Mouse (Mus musculus) CH12.LX (cell line): ENCODE results near the gene Tmem117. TPM values are rescaled to one million over a fixed set of nuclear protein-coding genes. Genes with fewer than 3 reads are reported as not detected.
A peak's percentile ranks its signal among the peaks of the same experiment; 100 is the strongest.

ENCODE experiments used
- DNase-seq: peaks from one replicate; pipeline ENCODE4 v3.0.0-alpha.2; 2013; ENCODE audit errors: extremely low read depth
- H3K27ac ChIP-seq: 2 replicates; pipeline ENCODE4 v1.5.1; 2012; ENCODE audit warnings: low read depth, mild to moderate bottlenecking, control low read depth, moderate library complexity; ENCODE audit not compliant: insufficient read depth
- H3K27me3 ChIP-seq: replicated peaks from 2 replicates; pipeline ENCODE3; 2012; ENCODE audit warnings: inconsistent platforms
- H3K36me3 ChIP-seq, 2 experiments: replicated peaks in 1 of 2; 2 replicates each; pipeline versions ENCODE3 to v1.6.1; 2012; ENCODE audit warnings: inconsistent platforms in 1 of 2, low read length in 1 of 2, mild to moderate bottlenecking in 1 of 2, mixed read lengths in 1 of 2, moderate library complexity in 1 of 2; ENCODE audit not compliant: control insufficient read depth in 1 of 2, insufficient read depth in 1 of 2
- H3K4me1 ChIP-seq, 2 experiments: 2 replicates each; pipeline ENCODE4 v1.6.1; 2012; ENCODE audit warnings: inconsistent platforms in 1 of 2, moderate library complexity in 1 of 2; ENCODE audit not compliant: insufficient read depth in 2 of 2, control insufficient read depth in 1 of 2
- H3K4me2 ChIP-seq: 2 replicates; pipeline ENCODE4 v1.6.1; 2012; ENCODE audit warnings: low read depth, mild to moderate bottlenecking, control low read depth; ENCODE audit not compliant: poor library complexity, insufficient read depth, severe bottlenecking
- H3K4me3 ChIP-seq, 3 experiments: fragments of 150-350 bp in 1 of 3; sonication (generic) in 1 of 3; replicated peaks in 1 of 3; 2 replicates each; pipeline versions ENCODE3 to v1.5.1; 2011 to 2012; ENCODE audit warnings: low read depth in 2 of 3, low read length in 2 of 3, mild to moderate bottlenecking in 2 of 3, moderate library complexity in 2 of 3, control low read depth in 1 of 3, improper control_type of control experiment in 1 of 3, inconsistent platforms in 1 of 3, mixed read lengths in 1 of 3; ENCODE audit not compliant: poor library complexity in 1 of 3
- H3K79me2 ChIP-seq: replicated peaks from 2 replicates; pipeline ENCODE4 v1.6.1; 2012; ENCODE audit warnings: mild to moderate bottlenecking, moderate library complexity; ENCODE audit not compliant: control insufficient read depth, poor library complexity, insufficient read depth, severe bottlenecking; ENCODE audit errors: extremely low read depth
- H3K9ac ChIP-seq: 2 replicates; pipeline ENCODE4 v1.6.1; 2012; ENCODE audit warnings: low read depth, mild to moderate bottlenecking, control low read depth, moderate library complexity; ENCODE audit not compliant: insufficient read depth
- H3K9me3 ChIP-seq: replicated peaks from 2 replicates; pipeline ENCODE3; 2012; ENCODE audit warnings: low read length, inconsistent platforms, mixed read lengths
- CHD2 ChIP-seq: IDR thresholded peaks from 2 replicates; pipeline ENCODE4 v1.6.1; 2011; ENCODE audit warnings: low read length, improper control_type of control experiment
- ELF1 ChIP-seq: IDR thresholded peaks from 2 replicates; pipeline ENCODE4 v1.6.1; 2014; ENCODE audit warnings: low read depth, mild to moderate bottlenecking, inconsistent platforms, low read length, improper control_type of control experiment
- ETS1 ChIP-seq: conservative IDR thresholded peaks from 2 replicates; pipeline ENCODE4 v1.6.1; 2012; ENCODE audit warnings: low read depth, mild to moderate bottlenecking, inconsistent platforms, low read length, improper control_type of control experiment, moderate library complexity
- JUN ChIP-seq: IDR thresholded peaks from 2 replicates; pipeline ENCODE4 v1.6.1; 2011; ENCODE audit warnings: low read depth, mild to moderate bottlenecking, low read length, improper control_type of control experiment, moderate library complexity; ENCODE audit not compliant: insufficient read depth
- KAT2A ChIP-seq: IDR thresholded peaks from 2 replicates; pipeline ENCODE4 v1.6.1; 2012; ENCODE audit warnings: low read length, improper control_type of control experiment, inconsistent platforms; ENCODE audit not compliant: insufficient replicate concordance
- MAX ChIP-seq: IDR thresholded peaks from 2 replicates; pipeline ENCODE4 v1.6.1; 2011; ENCODE audit warnings: low read length, improper control_type of control experiment
- MAZ ChIP-seq: IDR thresholded peaks from 2 replicates; pipeline ENCODE4 v1.6.1; 2012; ENCODE audit warnings: low read depth, mild to moderate bottlenecking, inconsistent platforms, low read length, improper control_type of control experiment, moderate library complexity
- NELFE ChIP-seq: IDR thresholded peaks from 2 replicates; pipeline ENCODE4 v1.6.1; 2011; ENCODE audit warnings: low read depth, low read length, improper control_type of control experiment
- POLR2AphosphoS2 ChIP-seq: IDR thresholded peaks from 2 replicates; pipeline ENCODE4 v1.6.1; 2011; ENCODE audit warnings: low read depth, low read length, improper control_type of control experiment
- RCOR1 ChIP-seq: conservative IDR thresholded peaks from 2 replicates; pipeline ENCODE4 v1.6.1; 2012; ENCODE audit warnings: low read depth, mild to moderate bottlenecking, inconsistent platforms, low read length, improper control_type of control experiment
- SIN3A ChIP-seq: IDR thresholded peaks from 2 replicates; pipeline ENCODE4 v1.6.1; 2012; ENCODE audit warnings: low read length, improper control_type of control experiment, inconsistent platforms
- SMC3 ChIP-seq: IDR thresholded peaks from 2 replicates; pipeline ENCODE4 v1.6.1; 2011; ENCODE audit warnings: low read depth, low read length, improper control_type of control experiment
- UBTF ChIP-seq: IDR thresholded peaks from 2 replicates; pipeline ENCODE4 v1.6.1; 2012; ENCODE audit warnings: low read depth, mild to moderate bottlenecking, inconsistent platforms, low read length, improper control_type of control experiment, moderate library complexity
- USF2 ChIP-seq: conservative IDR thresholded peaks from 2 replicates; pipeline ENCODE4 v1.6.1; 2011; ENCODE audit warnings: low read depth, low read length, improper control_type of control experiment
- ZC3H11A ChIP-seq: IDR thresholded peaks from 2 replicates; pipeline ENCODE4 v1.6.1; 2012; ENCODE audit warnings: low read depth, mild to moderate bottlenecking, inconsistent platforms, low read length, improper control_type of control experiment
- ZKSCAN1 ChIP-seq: IDR thresholded peaks from 2 replicates; pipeline ENCODE4 v1.6.1; 2012; ENCODE audit warnings: low read depth, inconsistent platforms, low read length, improper control_type of control experiment, borderline replicate concordance
- dilution Hi-C: fragments of 300-500 bp; cut with MboI; formaldehyde crosslinking; loops from 2 replicates; pipeline ENCODE4 v1.14.3; 2020; ENCODE audit warnings: low sequenced_read_pairs; ENCODE audit not compliant: extremely low pct_unique_long_range_greater_than_20kb, extremely low pct_ligation_motif_present
- in situ Hi-C: fragments of 300-500 bp; cut with MboI; formaldehyde crosslinking; loops from 3 replicates; pipeline ENCODE4 v1.14.3; 2019; ENCODE audit warnings: low sequenced_read_pairs, low pct_ligation_motif_present, low pct_unique_long_range_greater_than_20kb, mixed read lengths
- polyA plus RNA-seq: library from polyadenylated mRNA; unstranded; fragments of >175 nt; gene quantifications from 2 replicates; pipeline ENCODE4 v1.2.1, GENCODE M21; 2012; ENCODE audit warnings: low read depth; ENCODE audit not compliant: insufficient read length
- total RNA-seq, 2 experiments: library from RNA; depleted of rRNA; stranded (reverse); fragments of 300-350 nt in 1 of 2; fragments of >200 nt in 1 of 2; gene quantifications; 2 replicates each; pipeline ENCODE4 v1.2.3; 2012 to 2014

Tmem117 gene
- total and polyA plus RNA-seq, 3 experiments, result not detected

DNA sequence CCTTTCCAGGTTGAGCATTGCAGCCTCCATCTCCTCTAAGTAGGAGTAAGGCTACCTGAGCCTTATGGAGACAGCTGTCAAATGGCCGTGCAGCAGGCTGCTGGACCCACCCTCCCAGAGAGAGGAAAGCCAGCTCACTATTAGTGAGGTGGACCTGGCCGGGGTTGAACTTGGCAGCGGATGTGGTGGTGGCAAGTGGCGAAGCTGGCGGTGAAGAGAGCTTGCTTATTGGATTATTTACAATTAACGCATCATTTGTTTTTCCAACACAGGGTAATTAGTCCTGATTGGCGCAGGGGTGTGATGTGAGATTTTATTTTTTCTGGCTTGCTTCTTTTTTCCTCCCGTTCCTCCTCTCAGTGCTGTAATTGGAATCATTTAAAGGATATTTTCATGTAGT lies 19.4 kb downstream of the Tmem117 start:
- no peak for DNase-seq
- Histone ChIP-seq H3K4me1 (peaks cover 0 to 4% of the 10 kb centered on the region in 2 experiments; a peak in 3 of 4 replicates), H3K4me3 (no peak overlapping the region), H3K9me3 (no peaks in the 10 kb centered on the region), H3K27me3 (no peaks in the 10 kb centered on the region), H3K79me2 (no peaks in the 10 kb centered on the region), H3K27ac (no peak overlapping the region), H3K9ac (no peak overlapping the region), H3K36me3 (no peaks in the 10 kb centered on the region), H3K4me2 (no peak overlapping the region)
- dilution Hi-C loops (no loop called here), in situ Hi-C loops (no loop called here)
- TF ChIP-seq MAX (no peak), ZKSCAN1 (no peak), JUN (0 out of 2 replicates have a peak, but pooled peaks have one; percentile 24)

DNA sequence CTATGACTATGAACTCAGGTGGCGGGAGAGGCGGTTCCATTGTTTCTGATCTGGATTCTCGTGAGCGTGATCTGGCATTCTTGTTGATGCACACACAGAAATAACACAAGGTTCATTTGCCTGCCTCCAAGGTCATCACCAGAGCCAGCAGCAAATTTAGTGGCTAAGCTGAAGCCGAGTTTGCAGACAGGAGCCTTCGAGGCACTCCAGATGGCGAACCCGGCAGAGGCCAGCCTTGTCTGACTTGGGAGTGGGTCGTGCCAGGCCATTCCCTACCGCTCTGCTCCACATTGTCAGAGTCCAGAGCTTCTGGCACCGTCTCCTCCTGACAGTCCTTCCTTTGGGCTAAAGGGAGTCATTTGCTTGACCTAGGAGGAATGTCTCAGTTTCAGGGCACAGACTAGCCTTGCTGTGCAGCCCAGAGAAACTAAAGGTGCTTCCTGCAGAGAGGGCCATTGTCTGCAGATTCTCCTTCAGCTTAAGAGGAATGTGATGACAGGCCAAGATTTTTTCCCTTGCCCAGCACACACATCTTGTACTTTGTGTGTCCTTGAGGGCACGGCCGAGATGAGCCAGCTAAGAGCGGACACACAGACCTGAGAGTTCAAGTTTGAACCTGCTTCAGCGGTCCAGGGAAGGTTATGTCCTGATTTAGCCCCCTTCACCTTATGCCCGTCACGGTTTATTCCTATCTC lies 20.2 kb downstream of the Tmem117 start:
- DNase-seq, result no peak
- dilution Hi-C loops (no loop called here), in situ Hi-C loops (no loop called here)
- no peak overlapping the region for H3K9ac ChIP-seq
- H3K79me2 ChIP-seq, result no peaks in the 10 kb centered on the region
- H3K27me3 ChIP-seq, result no peaks in the 10 kb centered on the region
- TF ChIP-seq ETS1 (no peak), MAZ (no peak), ELF1 (no peak), POLR2AphosphoS2 (no peak), SIN3A (no peak), ZC3H11A (no peak), USF2 (no peak), MAX (no peak), UBTF (no peak), JUN (no peak), NELFE (no peak)
- no peaks in the 10 kb centered on the region for H3K36me3 ChIP-seq
- H3K27ac ChIP-seq, result no peak overlapping the region
- H3K9me3 ChIP-seq, result no peaks in the 10 kb centered on the region
- peaks cover 0 to 4% of the 10 kb centered on the region in 2 experiments; a peak in 3 of 4 replicates for H3K4me1 ChIP-seq
- H3K4me2 ChIP-seq, result no peak overlapping the region
- H3K4me3 ChIP-seq, result no peak overlapping the region

DNA sequence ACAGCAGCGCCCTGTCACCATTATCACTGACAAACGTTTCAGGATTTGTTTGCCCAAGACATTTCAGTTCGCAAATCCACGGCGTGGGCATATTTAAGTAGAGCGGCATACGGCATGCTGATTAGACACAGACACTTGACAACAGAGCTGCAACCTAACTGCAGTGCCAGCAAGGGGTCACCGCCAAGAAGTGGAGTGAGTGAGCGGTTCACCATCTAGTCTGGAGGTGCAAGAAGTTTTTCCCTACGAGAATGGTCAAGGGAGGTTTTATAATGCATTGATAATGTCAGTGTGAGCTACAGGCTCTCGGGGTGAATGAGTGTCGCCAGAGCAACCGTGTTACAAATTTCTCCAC lies 20.7 kb downstream of the Tmem117 start:
- Histone ChIP-seq H3K4me1 (peaks cover 0 to 4% of the 10 kb centered on the region in 2 experiments; a peak in 3 of 4 replicates), H3K9ac (no peak overlapping the region), H3K27me3 (no peaks in the 10 kb centered on the region), H3K9me3 (no peaks in the 10 kb centered on the region), H3K79me2 (no peaks in the 10 kb centered on the region), H3K27ac (no peak overlapping the region), H3K4me3 (no peak overlapping the region), H3K36me3 (no peaks in the 10 kb centered on the region), H3K4me2 (no peak overlapping the region)
- no peak for DNase-seq
- dilution Hi-C loops, result no loop called here
- TF ChIP-seq SMC3 (no peak), RCOR1 (no peak), CHD2 (no peak), JUN (no peak), KAT2A (no peak), SIN3A (no peak)
- in situ Hi-C loops, result loop anchor here (10.0 kb wide), 1 partner anchor 105 kb away; the partner anchor contains the start of genes Irak4 and Pus7l
